Mouse (Mus musculus) megakaryocyte, embryonic 14.5 days (primary cell): ENCODE data around the gene Pbx2.

Experiments
- FLI1 ChIP-seq: IDR thresholded peaks from 2 replicates; pipeline ENCODE4 v1.6.1; 2012; ENCODE audit warnings: low read length, inconsistent platforms, mixed read lengths
- GATA1 ChIP-seq: IDR thresholded peaks from 3 replicates; pipeline ENCODE4 v1.6.1; 2012; ENCODE audit warnings: mixed read lengths, low read length, inconsistent platforms, borderline replicate concordance

DNA sequence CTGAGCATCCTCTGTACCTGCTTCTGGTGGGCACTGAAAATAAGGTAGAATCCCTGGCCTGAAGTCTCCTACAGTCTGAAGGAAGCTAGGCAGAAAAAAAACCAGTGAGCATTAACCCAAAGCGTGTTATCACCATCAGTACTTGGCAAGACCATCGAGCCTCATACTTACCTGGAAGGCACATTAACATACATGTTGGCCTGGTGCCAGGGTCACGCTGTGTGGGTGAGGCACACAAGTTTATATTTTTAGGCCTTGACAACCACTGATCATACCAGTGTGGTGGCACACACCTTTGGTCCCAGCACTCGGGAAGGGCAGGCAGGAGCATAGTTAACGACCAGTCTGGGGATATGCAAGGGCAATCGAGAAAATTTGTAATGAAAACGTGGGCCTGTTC, 16.9 kb downstream of the Pbx2 start:
- TF ChIP-seq GATA1: no peak
- no peak for TF ChIP-seq FLI1
